Mouse (Mus musculus) retina, postnatal 7 days (tissue): Measurements from ENCODE around the gene Sgsm1.

ENCODE experiments used
- DNase-seq: peaks from one replicate; pipeline ENCODE4 v3.0.0-alpha.2; 2012; ENCODE audit warnings: low read depth, low spot score

The Sgsm1 gene

GRCm38 (mm10) chr5:113323784-113324638 is 13.4 kb upstream of the Sgsm1 start:
- DNase-seq: peak; percentile 67

- peak; percentile 68 for DNase-seq
Measured at GRCm38 (mm10) chr5:113313998-113314397, 3.4 kb upstream of the Sgsm1 start.

- no peak for DNase-seq
Measured at GRCm38 (mm10) chr5:113309491-113310376, 852 bp downstream of the Sgsm1 start.

- DNase-seq: peak; percentile 51
Measured at GRCm38 (mm10) chr5:113306750-113307477, 3.7 kb downstream of the Sgsm1 start.

- no peak for DNase-seq
Measured at GRCm38 (mm10) chr5:113304527-113304926, 6.1 kb downstream of the Sgsm1 start.

- DNase-seq: no peak
Measured at GRCm38 (mm10) chr5:113301841-113302240, 8.7 kb downstream of the Sgsm1 start.

GRCm38 (mm10) chr5:113300148-113300889 is 10.3 kb downstream of the Sgsm1 start:
- no peak for DNase-seq

- DNase-seq: no peak
Measured at GRCm38 (mm10) chr5:113299433-113299832, 11.2 kb downstream of the Sgsm1 start.

GRCm38 (mm10) chr5:113298826-113299225 is 11.8 kb downstream of the Sgsm1 start:
- no peak for DNase-seq

- no peak for DNase-seq
Measured at GRCm38 (mm10) chr5:113298040-113298439, 12.5 kb downstream of the Sgsm1 start.

GRCm38 (mm10) chr5:113295791-113296190 is 14.8 kb downstream of the Sgsm1 start:
- DNase-seq: no peak

- no peak for DNase-seq
Measured at GRCm38 (mm10) chr5:113294575-113294974, 16.0 kb downstream of the Sgsm1 start.

GRCm38 (mm10) chr5:113293446-113293845 is 17.1 kb downstream of the Sgsm1 start:
- no peak for DNase-seq

- no peak for DNase-seq
Measured at GRCm38 (mm10) chr5:113292832-113293231, 17.8 kb downstream of the Sgsm1 start.

- no peak for DNase-seq
Measured at GRCm38 (mm10) chr5:113292179-113292578, 18.4 kb downstream of the Sgsm1 start.

- no peak for DNase-seq
Measured at GRCm38 (mm10) chr5:113291125-113291524, 19.5 kb downstream of the Sgsm1 start.

GRCm38 (mm10) chr5:113290149-113290548 is 20.4 kb downstream of the Sgsm1 start:
- DNase-seq: no peak

- DNase-seq: no peak
Measured at GRCm38 (mm10) chr5:113288490-113288889, 22.1 kb downstream of the Sgsm1 start.

- no peak for DNase-seq
Measured at GRCm38 (mm10) chr5:113287762-113288161, 22.8 kb downstream of the Sgsm1 start.

- peak; percentile 61 for DNase-seq
Measured at GRCm38 (mm10) chr5:113286591-113287520, 23.7 kb downstream of the Sgsm1 start.
